Mouse (Mus musculus): Measurements from ENCODE around the gene Sapcd1. TPM values are rescaled to one million over a fixed set of nuclear protein-coding genes. Genes with fewer than 3 reads are reported as not detected.

Sapcd1 gene
- total RNA-seq, 2 experiments from 2014 or later: 0.53 to 1.4 TPM

GRCm38 (mm10) chr17:34984218-34984617 lies 43.6 kb downstream of the Sapcd1 start:
- no peak for DNase-seq (ENCODE audit: low spot score in 2 of 2)

GRCm38 (mm10) chr17:34982328-34982727 lies 45.5 kb downstream of the Sapcd1 start:
- no peak for DNase-seq (ENCODE audit: low spot score in 2 of 2)

- peak; percentile 91 for DNase-seq (ENCODE audit: low spot score in 2 of 2)
Observed at GRCm38 (mm10) chr17:34981690-34982180, 46.1 kb downstream of the Sapcd1 start, which contains the start of gene Lsm2. Lsm2 (plus strand) TSS chr17:34981862.

GRCm38 (mm10) chr17:34980655-34981054 lies 47.2 kb downstream of the Sapcd1 start:
- DNase-seq (ENCODE audit: low spot score in 2 of 2): no peak

- DNase-seq (ENCODE audit: low spot score in 2 of 2): no peak
Observed at GRCm38 (mm10) chr17:34979631-34980030, 48.2 kb downstream of the Sapcd1 start.

- DNase-seq (ENCODE audit: low spot score in 2 of 2): no peak
Observed at GRCm38 (mm10) chr17:34978239-34978638, 49.6 kb downstream of the Sapcd1 start.

- no peak for DNase-seq (ENCODE audit: low spot score in 2 of 2)
Observed at GRCm38 (mm10) chr17:34977000-34977399, 50.8 kb downstream of the Sapcd1 start.

Other genes with a start within 250 kb of the Sapcd1 start
- gene Cyp21a1, start 223.5 kb downstream of the Sapcd1 start, total RNA-seq (2021): not detected
- 10 to 100 TPM; 63.6 to 64.2 TPM for gene Stk19, start 191.1 kb downstream of the Sapcd1 start, total RNA-seq (2021)
- gene Dxo, start 191.0 kb downstream of the Sapcd1 start, total RNA-seq (2021): 10 to 100 TPM; 36.1 to 39.9 TPM
- gene Skiv2l, start 177.8 kb downstream of the Sapcd1 start, total RNA-seq (2021): 10 to 100 TPM; 71.4 to 74.8 TPM
- gene Nelfe, start 177.6 kb downstream of the Sapcd1 start, total RNA-seq (2021): 10 to 100 TPM; 30.2 to 38.5 TPM
- not detected for gene Cfb, start 165.5 kb downstream of the Sapcd1 start, total RNA-seq (2021)
- 10 to 100 TPM in 1 of 2 experiments, 1 to 10 TPM in 1; 9.8 to 10.0 TPM for gene Zbtb12, start 148.5 kb downstream of the Sapcd1 start, total RNA-seq (2021)
- gene Gm20547, start 146.0 kb downstream of the Sapcd1 start, total RNA-seq (2021): under 1 TPM in 1 of 2 experiments, not detected in 1; 0.20 TPM
- gene C2, start 129.8 kb downstream of the Sapcd1 start, total RNA-seq (2021): 1 to 10 TPM; 1.3 to 1.4 TPM
- 100 to 1,000 TPM; 174 to 175 TPM for gene Ehmt2, start 129.5 kb downstream of the Sapcd1 start, total RNA-seq (2021)
- gene Slc44a4, start 113.5 kb downstream of the Sapcd1 start, total RNA-seq (2021): under 1 TPM; 0.16 to 0.20 TPM
- gene Neu1, start 96.8 kb downstream of the Sapcd1 start, total RNA-seq (2021): 10 to 100 TPM; 23.6 to 24.4 TPM
- gene Hspa1b, start 68.8 kb downstream of the Sapcd1 start, total RNA-seq (2021): 1 to 10 TPM; 4.3 to 5.3 TPM
- gene Gm20481, start 58.1 kb downstream of the Sapcd1 start, total RNA-seq (2021): not detected
- gene Hspa1a, start 55.9 kb downstream of the Sapcd1 start, total RNA-seq (2021): 1 to 10 TPM; 6.8 to 8.7 TPM
- gene Hspa1l, start 55.3 kb downstream of the Sapcd1 start, total RNA-seq (2021): under 1 TPM; 0.30 to 0.38 TPM
- 10 to 100 TPM; 24.2 to 25.9 TPM for gene Lsm2, start 46.2 kb downstream of the Sapcd1 start, total RNA-seq (2021)
- gene Vars, start 27.0 kb downstream of the Sapcd1 start, total RNA-seq (2021): 10 to 100 TPM; 56.3 to 62.1 TPM
- under 1 TPM; 0.16 to 0.30 TPM for gene Vwa7, start 11.4 kb downstream of the Sapcd1 start, total RNA-seq (2021)
- gene Msh5, start 18.7 kb upstream of the Sapcd1 start, total RNA-seq (2021): 1 to 10 TPM in 1 of 2 experiments, under 1 TPM in 1; 0.91 to 1.4 TPM
- 10 to 100 TPM; 19.3 to 19.6 TPM for gene Clic1, start 21.9 kb upstream of the Sapcd1 start, total RNA-seq (2021)
- gene Ddah2, start 31.0 kb upstream of the Sapcd1 start, total RNA-seq (2021): 10 to 100 TPM; 47.3 to 59.0 TPM
- gene Ly6g6c, start 37.4 kb upstream of the Sapcd1 start, total RNA-seq (2021): not detected
- not detected for gene Mpig6b, start 38.2 kb upstream of the Sapcd1 start, total RNA-seq (2021)
- 1 to 10 TPM; 2.8 to 3.5 TPM for gene Ly6g6e, start 48.9 kb upstream of the Sapcd1 start, total RNA-seq (2021)
- gene Ly6g6d, start 50.0 kb upstream of the Sapcd1 start, total RNA-seq (2021): 1 to 10 TPM in 1 of 2 experiments, under 1 TPM in 1; 0.78 to 1.6 TPM
- not detected for gene Ly6g6f, start 57.6 kb upstream of the Sapcd1 start, total RNA-seq (2021)
- 10 to 100 TPM; 77.4 to 79.9 TPM for gene Abhd16a, start 61.2 kb upstream of the Sapcd1 start, total RNA-seq (2021)
- gene Ly6g5c, start 80.3 kb upstream of the Sapcd1 start, total RNA-seq (2021): not detected
- under 1 TPM; 0.58 to 0.82 TPM for gene Ly6g5b, start 87.4 kb upstream of the Sapcd1 start, total RNA-seq (2021)
- gene Gpank1, start 93.4 kb upstream of the Sapcd1 start, total RNA-seq (2021): 10 to 100 TPM; 10.7 to 14.6 TPM
- gene Csnk2b, start 94.0 kb upstream of the Sapcd1 start, total RNA-seq (2021): 100 to 1,000 TPM; 178 to 202 TPM
- gene D17H6S53E, start 98.4 kb upstream of the Sapcd1 start, total RNA-seq (2021): 10 to 100 TPM; 21.4 to 25.9 TPM
- gene Apom, start 104.0 kb upstream of the Sapcd1 start, total RNA-seq (2021): not detected
- 100 to 1,000 TPM; 284 to 308 TPM for gene Bag6, start 107.2 kb upstream of the Sapcd1 start, total RNA-seq (2021)
- 100 to 1,000 TPM; 284 to 322 TPM for gene Prrc2a, start 136.9 kb upstream of the Sapcd1 start, total RNA-seq (2021)
- 10 to 100 TPM; 10.3 to 10.5 TPM for gene Aif1, start 148.1 kb upstream of the Sapcd1 start, total RNA-seq (2021)
- 10 to 100 TPM; 15.6 to 17.2 TPM for gene Lst1, start 160.4 kb upstream of the Sapcd1 start, total RNA-seq (2021)
- gene Ltb, start 166.4 kb upstream of the Sapcd1 start, total RNA-seq (2021): 1 to 10 TPM in 1 of 2 experiments, under 1 TPM in 1; 0.74 to 1.2 TPM
- not detected for gene Tnf, start 174.0 kb upstream of the Sapcd1 start, total RNA-seq (2021)
- gene Lta, start 177.3 kb upstream of the Sapcd1 start, total RNA-seq (2021): under 1 TPM; 0.43 to 0.71 TPM
- gene Gm16181, start 192.8 kb upstream of the Sapcd1 start, total RNA-seq (2021): not detected
- gene Atp6v1g2, start 205.6 kb upstream of the Sapcd1 start, total RNA-seq (2021): 100 to 1,000 TPM; 310 to 356 TPM
- gene Nfkbil1, start 207.8 kb upstream of the Sapcd1 start, total RNA-seq (2021): 10 to 100 TPM; 14.2 to 15.5 TPM
- 100 to 1,000 TPM; 257 to 272 TPM for gene Ddx39b, start 213.7 kb upstream of the Sapcd1 start, total RNA-seq (2021)
- gene H2-D1, start 234.7 kb upstream of the Sapcd1 start, total RNA-seq (2021): 10 to 100 TPM; 15.2 to 17.5 TPM

Measured in layer of hippocampus, postnatal 10 days (tissue).